Mouse (Mus musculus) limb, embryonic 11.5 days (tissue): ENCODE results near the gene Mpv17l. TPM values are rescaled to one million over a fixed set of nuclear protein-coding genes. Genes with fewer than 3 reads are reported as not detected.
"Not testable (repeated sequence)": the region's sequence is repeated elsewhere in the genome, so short reads cannot be mapped to it uniquely, and the experiment has no call there.

Source experiments
- ATAC-seq: fragments of 200-750 bp; cut with Nextera tagmentation; 2 replicates; pipeline ENCODE4 v1.8.0; 2017; ENCODE audit warnings: low read depth; ENCODE audit not compliant: insufficient number of reproducible peaks, low FRiP score, low TSS enrichment
- DNase-seq: peaks from one replicate; pipeline ENCODE4 v3.0.0-alpha.2; 2015; ENCODE audit warnings: low spot score
- H3K27ac ChIP-seq: fragments of 300-500 bp; sonication (generic); replicated peaks from 2 replicates; pipeline ENCODE4 v1.5.1; 2014; ENCODE audit warnings: low read depth, mild to moderate bottlenecking, low read length
- H3K27me3 ChIP-seq: fragments of 300-500 bp; sonication (generic); 2 replicates; pipeline ENCODE4 v1.6.1; 2014; ENCODE audit warnings: mild to moderate bottlenecking, low read length, mixed read lengths; ENCODE audit not compliant: control insufficient read depth, insufficient read depth
- H3K36me3 ChIP-seq: fragments of 300-500 bp; sonication (generic); 2 replicates; pipeline ENCODE4 v1.6.1; 2014; ENCODE audit warnings: mild to moderate bottlenecking, low read length, moderate library complexity, mixed read lengths; ENCODE audit not compliant: control insufficient read depth, insufficient read depth
- H3K4me1 ChIP-seq: fragments of 300-500 bp; sonication (generic); 2 replicates; pipeline ENCODE4 v1.6.1; 2014; ENCODE audit warnings: low read length, mixed read lengths; ENCODE audit not compliant: control insufficient read depth, insufficient read depth
- H3K4me2 ChIP-seq: fragments of 300-500 bp; sonication (generic); 2 replicates; pipeline ENCODE4 v1.6.1; 2014; ENCODE audit warnings: low read depth, mild to moderate bottlenecking, moderate library complexity; ENCODE audit not compliant: severe bottlenecking
- H3K4me3 ChIP-seq: fragments of 300-500 bp; sonication (generic); 2 replicates; pipeline ENCODE4 v1.5.1; 2014; ENCODE audit warnings: low read depth, low read length
- H3K9ac ChIP-seq: fragments of 300-500 bp; sonication (generic); 2 replicates; pipeline ENCODE4 v1.6.1; 2014; ENCODE audit warnings: mild to moderate bottlenecking, low read length
- H3K9me3 ChIP-seq: fragments of 300-500 bp; sonication (generic); 2 replicates; pipeline ENCODE4 v1.6.1; 2016; ENCODE audit warnings: low read length; ENCODE audit not compliant: control insufficient read depth
- WGBS: fragments of 180-500 bp; shearing (Covaris S2); extraction: QIAGEN DNeasy Blood & Tissue Kit; methylation state at CpG from one replicate; pipeline ENCODE4 v1.1.7; 2014; 5-methylcytosine and 5-hydroxymethylcytosine counted together
- polyA plus RNA-seq: library from polyadenylated mRNA; unstranded; fragments of >200 nt; fragmentation: Nextera tagmentation; extraction: Ambion mirVana; gene quantifications from 2 replicates; pipeline ENCODE4 v1.2.1, GENCODE M21; 2014

Gene Mpv17l
- 2.6 and 3.1 TPM in 2 replicates for polyA plus RNA-seq

GRCm38 (mm10) chr16:13902888-13903483 lies at the start of gene Mpv17l, which contains the start of gene Pdxdc1:
Gene Mpv17l (plus strand): TSS chr16:13903161.
Gene Pdxdc1 (minus strand): TSS chr16:13903131.
- Histone ChIP-seq H3K4me1 (peaks cover 7% of the 10 kb centered on the region; the same call in 1 of the 2 replicates), H3K9me3 (no peaks in the 10 kb centered on the region), H3K4me2 (peak within 1 kb of the TSS; percentile 65), H3K4me3 (peak within 1 kb of the TSS; percentile 95), H3K9ac (peak within 1 kb of the TSS; percentile 82), H3K36me3 (no peaks in the 10 kb centered on the region), H3K27me3 (no peaks in the 10 kb centered on the region), H3K27ac (peak within 1 kb of the TSS; percentile 26; the same call in 1 of the 2 replicates)
- peak; percentile 98 for ATAC-seq
- DNase-seq, result peak; percentile 97
- under 1% methylated on average over 42 of the region's 57 CpGs for WGBS

- Histone ChIP-seq H3K36me3 (no peaks in the 10 kb centered on the region; the same call in 1 of the 2 replicates), H3K4me1 (no peaks in the 10 kb centered on the region), H3K27me3 (no peaks in the 10 kb centered on the region), H3K4me3 (no peak overlapping the region), H3K4me2 (no peak overlapping the region), H3K9me3 (no peaks in the 10 kb centered on the region), H3K9ac (no peak overlapping the region), H3K27ac (no peak overlapping the region)
- ATAC-seq, result no peak
- no peak for DNase-seq
- WGBS, result 96% methylated on average over 4 of the region's 4 CpGs
Observed at GRCm38 (mm10) chr16:13853886-13854285, 49.1 kb upstream of the Mpv17l start.

GRCm38 (mm10) chr16:13866076-13866475 lies 36.9 kb upstream of the Mpv17l start:
- WGBS, result 60% methylated on average over 4 of the region's 4 CpGs
- H3K4me3 ChIP-seq, result no peak overlapping the region
- H3K9me3 ChIP-seq, result no peaks in the 10 kb centered on the region
- H3K27me3 ChIP-seq, result no peaks in the 10 kb centered on the region
- H3K4me1 ChIP-seq, result no peaks in the 10 kb centered on the region
- ATAC-seq (no peak), DNase-seq (no peak)
- no peaks in the 10 kb centered on the region; the same call in 1 of the 2 replicates for H3K36me3 ChIP-seq
- H3K9ac ChIP-seq, result no peak overlapping the region
- H3K27ac ChIP-seq, result no peak overlapping the region
- H3K4me2 ChIP-seq, result no peak overlapping the region

- 94% methylated on average over 5 of the region's 5 CpGs for WGBS
- no peak overlapping the region for H3K27ac ChIP-seq
- H3K4me3 ChIP-seq, result no peak overlapping the region
- no peaks in the 10 kb centered on the region; the same call in 1 of the 2 replicates for H3K36me3 ChIP-seq
- H3K27me3 ChIP-seq, result no peaks in the 10 kb centered on the region
- no peak for ATAC-seq
- H3K9me3 ChIP-seq, result no peaks in the 10 kb centered on the region
- no peaks in the 10 kb centered on the region for H3K4me1 ChIP-seq
- H3K9ac ChIP-seq, result no peak overlapping the region
- H3K4me2 ChIP-seq, result no peak overlapping the region
- no peak for DNase-seq
Observed at GRCm38 (mm10) chr16:13866616-13867015, 36.3 kb upstream of the Mpv17l start.

- H3K36me3 ChIP-seq, H3K9ac ChIP-seq, H3K27ac ChIP-seq, H3K4me2 ChIP-seq, ATAC-seq, H3K4me1 ChIP-seq, H3K9me3 ChIP-seq, H3K27me3 ChIP-seq, H3K4me3 ChIP-seq: not testable (repeated sequence)
- WGBS, result 40% methylated on average over 5 of the region's 5 CpGs
- DNase-seq, result peak; percentile 36
Observed at GRCm38 (mm10) chr16:13867406-13867805, 35.6 kb upstream of the Mpv17l start.

GRCm38 (mm10) chr16:13867910-13868514 lies 34.9 kb upstream of the Mpv17l start:
- peak; percentile 49 for DNase-seq
- H3K4me2 ChIP-seq, result peak overlapping the region; percentile 26; the same call in 1 of the 2 replicates
- H3K27me3 ChIP-seq, result no peaks in the 10 kb centered on the region
- H3K27ac ChIP-seq, result no peak overlapping the region
- H3K36me3 ChIP-seq, result no peaks in the 10 kb centered on the region; the same call in 1 of the 2 replicates
- no peaks in the 10 kb centered on the region for H3K4me1 ChIP-seq
- H3K9me3 ChIP-seq, result no peaks in the 10 kb centered on the region
- ATAC-seq, result peak; percentile 62
- H3K4me3 ChIP-seq, result peak overlapping the region; percentile 5; the same call in 1 of the 2 replicates
- H3K9ac ChIP-seq, result no peak overlapping the region
- WGBS, result 6% methylated on average over 42 of the region's 42 CpGs

GRCm38 (mm10) chr16:13875483-13875882 lies 27.5 kb upstream of the Mpv17l start:
- Histone ChIP-seq H3K4me3 (no peak overlapping the region), H3K27ac (no peak overlapping the region), H3K9me3 (no peaks in the 10 kb centered on the region), H3K4me1 (no peaks in the 10 kb centered on the region), H3K27me3 (no peaks in the 10 kb centered on the region), H3K4me2 (no peak overlapping the region), H3K36me3 (0 out of 2 replicates have a peak, but pooled peaks cover 2% of the 10 kb centered on the region), H3K9ac (no peak overlapping the region)
- ATAC-seq (no peak), DNase-seq (no peak)
- WGBS, result 98% methylated on average over 4 of the region's 4 CpGs

- Histone ChIP-seq H3K36me3 (no peaks in the 10 kb centered on the region), H3K4me2 (no peak overlapping the region), H3K27ac (no peak overlapping the region), H3K27me3 (no peaks in the 10 kb centered on the region), H3K4me1 (no peaks in the 10 kb centered on the region), H3K4me3 (no peak overlapping the region), H3K9ac (no peak overlapping the region), H3K9me3 (no peaks in the 10 kb centered on the region)
- ATAC-seq (no peak), DNase-seq (no peak)
- 36% methylated on average over 3 of the region's 3 CpGs for WGBS
Observed at GRCm38 (mm10) chr16:13883094-13883774, 19.7 kb upstream of the Mpv17l start.
